ENCODE assay signal across 13 mouse cellular contexts in the genomic region with DNA sequence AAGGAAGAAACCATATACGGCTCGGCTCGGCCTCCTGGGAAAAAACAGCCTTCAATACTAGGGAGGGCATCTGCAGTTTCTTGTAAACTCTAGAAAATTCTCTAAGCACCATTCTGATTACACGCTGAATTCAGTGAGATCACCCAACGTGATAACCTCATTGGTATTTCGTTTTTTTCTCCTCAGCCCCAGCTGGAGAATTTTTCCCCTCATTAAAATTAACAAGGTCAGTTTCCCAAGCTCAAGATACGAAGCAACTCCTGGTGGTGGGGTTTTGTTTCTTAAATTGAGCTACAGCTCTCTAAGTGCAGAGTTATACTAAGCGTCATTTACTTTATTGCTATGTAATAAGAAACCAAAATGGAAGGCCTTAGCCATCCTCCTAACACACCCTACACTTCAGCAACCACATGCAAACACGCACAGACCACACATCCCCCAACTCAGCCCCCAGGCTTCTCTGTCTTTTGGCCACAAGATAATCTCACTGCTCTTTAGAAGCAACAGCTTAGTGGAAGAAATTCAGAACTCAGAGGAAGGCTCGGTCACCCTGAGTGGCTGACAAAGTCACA.
A peak's percentile ranks its signal among the peaks of the same experiment; 100 is the strongest.
DNase-seq lines count a peak whose midpoint lies in the region; ATAC-seq lines count a peak whose summit lies in the region.
"Had no signal": no experiment of that assay in that cellular context is flagged by ENCODE, and none has a peak within 500 bp of the region (broad histone marks: within the 10 kb centered on the region; RNA-seq: fewer than 3 reads in every experiment).

No protein-coding gene starts in this region.

- DNase-seq in Muller cell, postnatal 12 days (ENCODE audit: inconsistent ontology term) = peak; percentile 40
- peak; percentile 28 for DNase-seq in embryonic facial prominence, embryonic 11.5 days (ENCODE audit: low spot score)
- DNase-seq in hindbrain, embryonic 11.5 days (ENCODE audit: low spot score) = no peak
- DNase-seq in adrenal gland, adult 8-10 months = no peak
- no peak for DNase-seq in spleen, postnatal 14 days (ENCODE audit: low spot score in 2 of 2)
- DNase-seq: gastrocnemius, postnatal 10 days; kidney, adult 2 months; lung, postnatal 10 days; right cerebral cortex, postnatal 4 days had no signal

- no peaks in the 10 kb centered on the region for H3K36me3 ChIP-seq in embryonic facial prominence, embryonic 11.5 days (replicated peaks; ENCODE audit: control insufficient read depth, insufficient read depth, low read depth, low read length)
- H3K36me3 ChIP-seq in hindbrain, embryonic 11.5 days (ENCODE audit: control insufficient read depth, insufficient read depth, low read length) = no peaks in the 10 kb centered on the region
- H3K36me3 ChIP-seq in midbrain, embryonic 13.5 days = no peaks in the 10 kb centered on the region

- H3K4me3 ChIP-seq in embryonic facial prominence, embryonic 11.5 days (ENCODE audit: low read depth, low read length) = no peak overlapping the region
- no peak overlapping the region for H3K4me3 ChIP-seq in hindbrain, embryonic 11.5 days (ENCODE audit: low read depth, low read length)
- H3K4me3 ChIP-seq in midbrain, embryonic 13.5 days (replicated peaks) = no peak overlapping the region
- H3K4me3 ChIP-seq: embryonic facial prominence, embryonic 12.5 days had no signal

- no peak for ATAC-seq in embryonic facial prominence, embryonic 11.5 days (replicated peaks; ENCODE audit: insufficient number of reproducible peaks, low FRiP score, low TSS enrichment, low read depth)
- no peak for ATAC-seq in hindbrain, embryonic 11.5 days (ENCODE audit: low FRiP score)
- ATAC-seq in midbrain, embryonic 13.5 days = no peak
- no peak for ATAC-seq in cerebellum, adult (ENCODE audit: insufficient number of reproducible peaks, low FRiP score, low TSS enrichment)
- ATAC-seq: activated CD4-positive, CD25-positive, alpha-beta regulatory T cell, adult 4 months had no signal

- H3K27me3 ChIP-seq in embryonic facial prominence, embryonic 11.5 days (ENCODE audit: control insufficient read depth, insufficient read depth, low read length) = no peaks in the 10 kb centered on the region
- no peaks in the 10 kb centered on the region for H3K27me3 ChIP-seq in hindbrain, embryonic 11.5 days (ENCODE audit: control insufficient read depth, insufficient read depth, low read length)
- no peaks in the 10 kb centered on the region; the same call in 1 of the 2 replicates for H3K27me3 ChIP-seq in midbrain, embryonic 13.5 days
- H3K27me3 ChIP-seq: embryonic facial prominence, embryonic 12.5 days had no signal

- H3K9ac ChIP-seq in embryonic facial prominence, embryonic 11.5 days (replicated peaks; ENCODE audit: low read length) = no peak overlapping the region
- H3K9ac ChIP-seq in hindbrain, embryonic 11.5 days (ENCODE audit: low read depth, low read length) = no peak overlapping the region
- 0 out of 2 replicates have a peak overlapping the region, but pooled peaks have one; percentile 2 for H3K9ac ChIP-seq in midbrain, embryonic 13.5 days (replicated peaks)
- H3K9ac ChIP-seq: embryonic facial prominence, embryonic 12.5 days had no signal

- no peaks in the 10 kb centered on the region for H3K9me3 ChIP-seq in embryonic facial prominence, embryonic 11.5 days (replicated peaks; ENCODE audit: control insufficient read depth, low read length)
- H3K9me3 ChIP-seq in hindbrain, embryonic 11.5 days (ENCODE audit: control insufficient read depth, low read length) = no peaks in the 10 kb centered on the region
- no peaks in the 10 kb centered on the region for H3K9me3 ChIP-seq in midbrain, embryonic 13.5 days
- H3K9me3 ChIP-seq: embryonic facial prominence, embryonic 12.5 days had no signal

- H3K4me2 ChIP-seq in embryonic facial prominence, embryonic 11.5 days (ENCODE audit: low read depth, low read length) = no peak overlapping the region
- H3K4me2 ChIP-seq in hindbrain, embryonic 11.5 days (replicated peaks; ENCODE audit: low read depth, low read length) = no peak overlapping the region; the same call in 1 of the 2 replicates
- peak overlapping the region; percentile 56 for H3K4me2 ChIP-seq in midbrain, embryonic 13.5 days (replicated peaks)

- H3K27ac ChIP-seq in embryonic facial prominence, embryonic 11.5 days (replicated peaks; ENCODE audit: low read depth, low read length) = no peak overlapping the region
- peak overlapping the region; percentile 84 for H3K27ac ChIP-seq in hindbrain, embryonic 11.5 days (ENCODE audit: low read depth, low read length)
- H3K27ac ChIP-seq in midbrain, embryonic 13.5 days = peak overlapping the region; percentile 95

- H3K4me1 ChIP-seq in embryonic facial prominence, embryonic 11.5 days (ENCODE audit: control insufficient read depth, insufficient read depth, low read length) = peaks cover 16% of the 10 kb centered on the region
- H3K4me1 ChIP-seq in hindbrain, embryonic 11.5 days (replicated peaks; ENCODE audit: control insufficient read depth, insufficient read depth, low read length) = peaks cover 26% of the 10 kb centered on the region
- H3K4me1 ChIP-seq in midbrain, embryonic 13.5 days (replicated peaks) = peaks cover 99% of the 10 kb centered on the region

- 39% methylated on average over 10 of the region's 10 CpGs for WGBS in embryonic facial prominence, embryonic 11.5 days
- WGBS in hindbrain, embryonic 11.5 days = 55% methylated on average over 10 of the region's 10 CpGs
- 35% methylated on average over 10 of the region's 10 CpGs for WGBS in midbrain, embryonic 13.5 days

Comparison
In these comparisons a context has a peak if more than half of its experiments do, and no peak if none do; other contexts are left out.
1. DNase-seq: peak in Muller cell, postnatal 12 days (single experiment) and embryonic facial prominence, embryonic 11.5 days (single experiment); none in hindbrain, embryonic 11.5 days (single experiment), adrenal gland, adult 8-10 months (single experiment) and spleen, postnatal 14 days (0 of 2).